Mouse (Mus musculus) forebrain, embryonic 14.5 days (tissue): ENCODE data around the gene Padi4. TPM values are rescaled to one million over a fixed set of nuclear protein-coding genes. Genes with fewer than 3 reads are reported as not detected.

Experiments used
- ATAC-seq: fragments of 200-750 bp; cut with Nextera tagmentation; 2 replicates; pipeline ENCODE4 v1.8.0; 2017; ENCODE audit warnings: mild to moderate bottlenecking, moderate library complexity
- DNase-seq: peaks from one replicate; pipeline ENCODE4 v3.0.0-alpha.2; 2015; ENCODE audit warnings: low spot score
- H3K27ac ChIP-seq: fragments of 300-500 bp; sonication (generic); 2 replicates; pipeline ENCODE4 v1.5.1; 2014; ENCODE audit warnings: low read depth, mild to moderate bottlenecking, control low read depth, low read length, moderate library complexity
- H3K27me3 ChIP-seq: fragments of 300-500 bp; sonication (generic); replicated peaks from 2 replicates; pipeline ENCODE4 v1.6.1; 2014; ENCODE audit warnings: low read length, control low read depth, mixed read lengths; ENCODE audit not compliant: control insufficient read depth, insufficient read depth
- H3K36me3 ChIP-seq: fragments of 300-500 bp; sonication (generic); 2 replicates; pipeline ENCODE4 v1.6.1; 2014; ENCODE audit warnings: low read length, control low read depth; ENCODE audit not compliant: control insufficient read depth, insufficient read depth
- H3K4me1 ChIP-seq: fragments of 300-500 bp; sonication (generic); 2 replicates; pipeline ENCODE4 v1.6.1; 2014; ENCODE audit warnings: antibody characterized with exemption, low read length, control low read depth; ENCODE audit not compliant: control insufficient read depth, insufficient read depth
- H3K4me2 ChIP-seq: fragments of 300-500 bp; sonication (generic); 2 replicates; pipeline ENCODE4 v1.6.1; 2014; ENCODE audit warnings: mild to moderate bottlenecking, control low read depth, low read length
- H3K4me3 ChIP-seq: fragments of 300-500 bp; sonication (generic); 2 replicates; pipeline ENCODE4 v1.5.1; 2014; ENCODE audit warnings: low read depth, low read length, control low read depth
- H3K9ac ChIP-seq: fragments of 300-500 bp; sonication (generic); 2 replicates; pipeline ENCODE4 v1.6.1; 2014; ENCODE audit warnings: mild to moderate bottlenecking, low read length, control low read depth, moderate library complexity
- H3K9me3 ChIP-seq: fragments of 300-500 bp; sonication (generic); replicated peaks from 2 replicates; pipeline ENCODE4 v1.6.1; 2016; ENCODE audit warnings: low read length, control low read depth, mixed read lengths; ENCODE audit not compliant: control insufficient read depth
- WGBS: fragments of 180-500 bp; shearing (Covaris S2); extraction: QIAGEN DNeasy Blood & Tissue Kit; methylation state at CpG from one replicate; pipeline ENCODE4 v1.1.7; 2014; 5-methylcytosine and 5-hydroxymethylcytosine counted together
- polyA plus RNA-seq: library from polyadenylated mRNA; unstranded; fragments of >200 nt; fragmentation: Nextera tagmentation; extraction: Ambion mirVana; gene quantifications from 2 replicates; pipeline ENCODE4 v1.2.1, GENCODE M21; 2014

The Padi4 gene
- polyA plus RNA-seq, 1 experiment from 2014 or later = not detected

GRCm38 (mm10) chr4:140763158-140763557 lies 10.9 kb downstream of the Padi4 start:
- DNase-seq = peak; percentile 21
- H3K4me3 ChIP-seq = no peak overlapping the region
- no peak overlapping the region for H3K27ac ChIP-seq
- no peak for ATAC-seq
- H3K9ac ChIP-seq = no peak overlapping the region
- no peaks in the 10 kb centered on the region for H3K36me3 ChIP-seq
- H3K4me2 ChIP-seq = no peak overlapping the region
- 0 out of 2 replicates have a peak, but pooled peaks cover 2% of the 10 kb centered on the region for H3K4me1 ChIP-seq
- WGBS = 17% methylated on average over 9 of the region's 9 CpGs
- no peaks in the 10 kb centered on the region for H3K9me3 ChIP-seq
- H3K27me3 ChIP-seq = no peaks in the 10 kb centered on the region

GRCm38 (mm10) chr4:140761601-140762000 lies 12.4 kb downstream of the Padi4 start:
- Histone ChIP-seq H3K4me3 (no peak overlapping the region), H3K9ac (no peak overlapping the region), H3K27ac (no peak overlapping the region), H3K9me3 (no peaks in the 10 kb centered on the region), H3K4me1 (0 out of 2 replicates have a peak, but pooled peaks cover 7% of the 10 kb centered on the region), H3K4me2 (no peak overlapping the region), H3K27me3 (no peaks in the 10 kb centered on the region), H3K36me3 (no peaks in the 10 kb centered on the region)
- no peak for ATAC-seq
- no peak for DNase-seq
- 91% methylated on average over 7 of the region's 7 CpGs for WGBS

- ATAC-seq (no peak), DNase-seq (no peak)
- no peaks in the 10 kb centered on the region for H3K9me3 ChIP-seq
- H3K27ac ChIP-seq = no peak overlapping the region
- H3K36me3 ChIP-seq = no peaks in the 10 kb centered on the region
- no peak overlapping the region for H3K4me2 ChIP-seq
- H3K4me1 ChIP-seq = 0 out of 2 replicates have a peak, but pooled peaks cover 7% of the 10 kb centered on the region
- no peaks in the 10 kb centered on the region for H3K27me3 ChIP-seq
- no peak overlapping the region for H3K4me3 ChIP-seq
- no peak overlapping the region for H3K9ac ChIP-seq
- 94% methylated on average over 3 of the region's 3 CpGs for WGBS
Measured at GRCm38 (mm10) chr4:140755811-140756210, 18.2 kb downstream of the Padi4 start.

- 0 out of 2 replicates have a peak, but pooled peaks cover 7% of the 10 kb centered on the region for H3K4me1 ChIP-seq
- H3K9ac ChIP-seq = no peak overlapping the region
- ATAC-seq (no peak), DNase-seq (no peak)
- no peaks in the 10 kb centered on the region for H3K9me3 ChIP-seq
- H3K36me3 ChIP-seq = no peaks in the 10 kb centered on the region
- H3K27ac ChIP-seq = no peak overlapping the region
- WGBS = 80% methylated on average over 7 of the region's 7 CpGs
- no peak overlapping the region for H3K4me3 ChIP-seq
- H3K4me2 ChIP-seq = no peak overlapping the region
- no peaks in the 10 kb centered on the region for H3K27me3 ChIP-seq
Measured at GRCm38 (mm10) chr4:140753366-140753765, 20.7 kb downstream of the Padi4 start.

GRCm38 (mm10) chr4:140750328-140750727 lies 23.7 kb downstream of the Padi4 start:
- peak overlapping the region; percentile 39 for H3K4me2 ChIP-seq
- H3K4me3 ChIP-seq = peak overlapping the region; percentile 2; the same call in 1 of the 2 replicates
- no peaks in the 10 kb centered on the region for H3K4me1 ChIP-seq
- H3K27me3 ChIP-seq = no peaks in the 10 kb centered on the region
- 6% methylated on average over 19 of the region's 19 CpGs for WGBS
- no peaks in the 10 kb centered on the region for H3K9me3 ChIP-seq
- ATAC-seq (no peak), DNase-seq (peak; percentile 27)
- no peak overlapping the region for H3K9ac ChIP-seq
- H3K36me3 ChIP-seq = no peaks in the 10 kb centered on the region
- no peak overlapping the region for H3K27ac ChIP-seq

- DNase-seq (no peak), ATAC-seq (no peak)
- H3K9ac ChIP-seq = no peak overlapping the region; the same call in 1 of the 2 replicates
- H3K4me2 ChIP-seq = no peak overlapping the region
- WGBS = 28% methylated on average over 12 of the region's 12 CpGs
- no peak overlapping the region for H3K27ac ChIP-seq
- no peaks in the 10 kb centered on the region for H3K4me1 ChIP-seq
- H3K9me3 ChIP-seq = no peaks in the 10 kb centered on the region
- H3K4me3 ChIP-seq = no peak overlapping the region
- H3K36me3 ChIP-seq = no peaks in the 10 kb centered on the region
- H3K27me3 ChIP-seq = no peaks in the 10 kb centered on the region
Measured at GRCm38 (mm10) chr4:140747978-140748377, 26.1 kb downstream of the Padi4 start.

GRCm38 (mm10) chr4:140744654-140745053 lies 29.4 kb downstream of the Padi4 start:
- H3K36me3 ChIP-seq = no peaks in the 10 kb centered on the region
- H3K27ac ChIP-seq = no peak overlapping the region
- H3K4me2 ChIP-seq = no peak overlapping the region
- H3K9ac ChIP-seq = no peak overlapping the region
- H3K4me3 ChIP-seq = no peak overlapping the region
- 18% methylated on average over 3 of the region's 3 CpGs for WGBS
- no peaks in the 10 kb centered on the region for H3K9me3 ChIP-seq
- ATAC-seq (no peak), DNase-seq (no peak)
- no peaks in the 10 kb centered on the region for H3K4me1 ChIP-seq
- H3K27me3 ChIP-seq = no peaks in the 10 kb centered on the region

GRCm38 (mm10) chr4:140743086-140743485 lies 30.9 kb downstream of the Padi4 start:
- WGBS = 44% methylated on average over 4 of the region's 4 CpGs
- Histone ChIP-seq H3K9ac (no peak overlapping the region), H3K4me2 (no peak overlapping the region), H3K27me3 (no peaks in the 10 kb centered on the region), H3K4me3 (no peak overlapping the region), H3K36me3 (no peaks in the 10 kb centered on the region), H3K4me1 (no peaks in the 10 kb centered on the region), H3K9me3 (no peaks in the 10 kb centered on the region), H3K27ac (no peak overlapping the region)
- ATAC-seq = no peak
- peak; percentile 43 for DNase-seq

- no peak within 1 kb of the TSS for H3K27ac ChIP-seq
Measured at GRCm38 (mm10) chr4:140742543-140742942, 31.5 kb downstream of the Padi4 start, which contains the start of gene Padi6. Gene Padi6 (minus strand): TSS chr4:140742643.

More at GRCm38 (mm10) chr4:140742543-140742942, 31.5 kb downstream of the Padi4 start, which contains the start of gene Padi6:
- no peak within 1 kb of the TSS for H3K4me2 ChIP-seq
- no peak within 1 kb of the TSS for H3K9ac ChIP-seq
- H3K9me3 ChIP-seq = no peaks in the 10 kb centered on the region
- no peaks in the 10 kb centered on the region for H3K27me3 ChIP-seq
- no peak within 1 kb of the TSS for H3K4me3 ChIP-seq
- DNase-seq (no peak), ATAC-seq (no peak)
- H3K36me3 ChIP-seq = no peaks in the 10 kb centered on the region
- H3K4me1 ChIP-seq = no peaks in the 10 kb centered on the region
- WGBS = 78% methylated on average over 2 of the region's 2 CpGs
